Mouse (Mus musculus) neural tube, embryonic 15.5 days (tissue): Measurements from ENCODE around the gene Olfr1295. TPM values are rescaled to one million over a fixed set of nuclear protein-coding genes. Genes with fewer than 3 reads are reported as not detected.

ENCODE experiments used
- ATAC-seq: fragments of 200-750 bp; cut with Nextera tagmentation; 2 replicates; pipeline ENCODE4 v1.8.0; 2017; ENCODE audit warnings: mild to moderate bottlenecking, moderate TSS enrichment, moderate library complexity; ENCODE audit not compliant: low FRiP score
- H3K27ac ChIP-seq: fragments of 300-500 bp; sonication (generic); replicated peaks from 2 replicates; pipeline ENCODE4 v1.5.1; 2015; ENCODE audit warnings: mild to moderate bottlenecking, inconsistent platforms
- H3K27me3 ChIP-seq: fragments of 300-500 bp; sonication (generic); replicated peaks from 2 replicates; pipeline ENCODE4 v1.6.1; 2015; ENCODE audit warnings: inconsistent platforms
- H3K36me3 ChIP-seq: fragments of 300-500 bp; sonication (generic); 2 replicates; pipeline ENCODE4 v1.6.1; 2015; ENCODE audit warnings: inconsistent platforms
- H3K4me1 ChIP-seq: fragments of 300-500 bp; sonication (generic); 2 replicates; pipeline ENCODE4 v1.6.1; 2015; ENCODE audit warnings: inconsistent platforms
- H3K4me2 ChIP-seq: fragments of 300-500 bp; sonication (generic); 2 replicates; pipeline ENCODE4 v1.6.1; 2015; ENCODE audit warnings: inconsistent platforms, mild to moderate bottlenecking, moderate library complexity
- H3K4me3 ChIP-seq: fragments of 300-500 bp; sonication (generic); replicated peaks from 2 replicates; pipeline ENCODE4 v1.5.1; 2015; ENCODE audit warnings: mild to moderate bottlenecking, inconsistent platforms
- H3K9ac ChIP-seq: fragments of 300-500 bp; sonication (generic); replicated peaks from 2 replicates; pipeline ENCODE4 v1.6.1; 2015; ENCODE audit warnings: mild to moderate bottlenecking, inconsistent platforms
- H3K9me3 ChIP-seq: fragments of 300-500 bp; sonication (generic); replicated peaks from 2 replicates; pipeline ENCODE4 v1.6.1; 2016; ENCODE audit warnings: inconsistent platforms
- WGBS: fragments of 180-500 bp; shearing (Covaris S2); methylation state at CpG from one replicate; pipeline ENCODE4 v1.1.7; 2015; ENCODE audit warnings: mixed read lengths; 5-methylcytosine and 5-hydroxymethylcytosine counted together
- polyA plus RNA-seq: library from polyadenylated mRNA; unstranded; fragments of >200 nt; fragmentation: Nextera tagmentation; extraction: Ambion mirVana; gene quantifications from 2 replicates; pipeline ENCODE4 v1.2.1, GENCODE M21; 2015

Olfr1295 gene
- not detected in 2 replicates for polyA plus RNA-seq

GRCm38 (mm10) chr2:111569581-111569980 lies at the start of gene Olfr1295:
Olfr1295 (minus strand) TSS chr2:111569681.
- ATAC-seq, result no peak
- no peak within 1 kb of the TSS for H3K4me2 ChIP-seq
- H3K36me3 ChIP-seq, result no peaks in the 10 kb centered on the region
- no peak within 1 kb of the TSS for H3K27ac ChIP-seq
- H3K4me3 ChIP-seq, result no peak within 1 kb of the TSS
- H3K9me3 ChIP-seq, result 0 out of 2 replicates have a peak, but pooled peaks cover 2% of the 10 kb centered on the region
- H3K27me3 ChIP-seq, result no peaks in the 10 kb centered on the region
- no peaks in the 10 kb centered on the region for H3K4me1 ChIP-seq
- no peak within 1 kb of the TSS for H3K9ac ChIP-seq

GRCm38 (mm10) chr2:111540191-111540590 lies 29.3 kb downstream of the Olfr1295 start, which contains the start of gene Olfr1294:
Olfr1294 (minus strand) TSS chr2:111540291.
- Histone ChIP-seq H3K9ac (no peak within 1 kb of the TSS), H3K4me3 (no peak within 1 kb of the TSS), H3K27ac (no peak within 1 kb of the TSS), H3K9me3 (no peaks in the 10 kb centered on the region), H3K4me2 (no peak within 1 kb of the TSS), H3K27me3 (no peaks in the 10 kb centered on the region), H3K36me3 (no peaks in the 10 kb centered on the region), H3K4me1 (no peaks in the 10 kb centered on the region)
- ATAC-seq, result no peak
- WGBS, result 62% methylated on average over 1 of the region's 1 CpGs

- no peak within 1 kb of the TSS for H3K4me2 ChIP-seq
- no peaks in the 10 kb centered on the region for H3K27me3 ChIP-seq
- no peaks in the 10 kb centered on the region for H3K9me3 ChIP-seq
- no peak within 1 kb of the TSS for H3K9ac ChIP-seq
- WGBS, result 81% methylated on average over 1 of the region's 1 CpGs
- H3K4me1 ChIP-seq, result no peaks in the 10 kb centered on the region
- H3K36me3 ChIP-seq, result no peaks in the 10 kb centered on the region
- no peak within 1 kb of the TSS for H3K27ac ChIP-seq
- no peak within 1 kb of the TSS for H3K4me3 ChIP-seq
- ATAC-seq, result no peak
These were observed 44.6 kb downstream of the Olfr1295 start, which contains the start of gene Olfr1293-ps for GRCm38 (mm10) chr2:111524903-111525302. Olfr1293-ps (plus strand) TSS chr2:111525203.

GRCm38 (mm10) chr2:111517451-111517850 lies 52.0 kb downstream of the Olfr1295 start:
- Histone ChIP-seq H3K9ac (no peak overlapping the region), H3K9me3 (0 out of 2 replicates have a peak, but pooled peaks cover 3% of the 10 kb centered on the region), H3K36me3 (no peaks in the 10 kb centered on the region), H3K27ac (no peak overlapping the region), H3K27me3 (no peaks in the 10 kb centered on the region), H3K4me3 (no peak overlapping the region), H3K4me1 (no peaks in the 10 kb centered on the region), H3K4me2 (no peak overlapping the region)
- WGBS, result 90% methylated on average over 10 of the region's 10 CpGs
- no peak for ATAC-seq

Other genes starting within 250 kb of the Olfr1295 start
- not detected in 2 replicates for gene Olfr1281, start 243.2 kb downstream of the Olfr1295 start, polyA plus RNA-seq
- gene Olfr1282, start 233.6 kb downstream of the Olfr1295 start, polyA plus RNA-seq, result not detected in 2 replicates
- gene Olfr1283, start 202.9 kb downstream of the Olfr1295 start, polyA plus RNA-seq, result not detected in 2 replicates
- gene Olfr1284, start 194.2 kb downstream of the Olfr1295 start, polyA plus RNA-seq, result not detected in 2 replicates
- not detected in 2 replicates for gene Olfr1286, start 146.6 kb downstream of the Olfr1295 start, polyA plus RNA-seq
- not detected in 2 replicates for gene Olfr1287, start 120.5 kb downstream of the Olfr1295 start, polyA plus RNA-seq
- gene Olfr1288, start 95.6 kb downstream of the Olfr1295 start, polyA plus RNA-seq, result not detected in 2 replicates
- not detected in 2 replicates for gene Olfr1289, start 88.9 kb downstream of the Olfr1295 start, polyA plus RNA-seq
- not detected in 2 replicates for gene Olfr1290, start 75.9 kb downstream of the Olfr1295 start, polyA plus RNA-seq
- not detected in 2 replicates for gene Olfr1291-ps1, start 72.5 kb downstream of the Olfr1295 start, polyA plus RNA-seq
- not detected in 2 replicates for gene Olfr1293-ps, start 44.5 kb downstream of the Olfr1295 start, polyA plus RNA-seq
- gene Olfr1294, start 29.4 kb downstream of the Olfr1295 start, polyA plus RNA-seq, result not detected in 2 replicates
- not detected in 2 replicates for gene Olfr1297, start 56.8 kb upstream of the Olfr1295 start, polyA plus RNA-seq
- not detected in 2 replicates for gene Olfr1298, start 79.5 kb upstream of the Olfr1295 start, polyA plus RNA-seq
- gene Olfr1299, start 91.7 kb upstream of the Olfr1295 start, polyA plus RNA-seq, result not detected in 2 replicates
- not detected in 2 replicates for gene Olfr1301, start 181.3 kb upstream of the Olfr1295 start, polyA plus RNA-seq
- not detected in 2 replicates for gene Olfr1302, start 207.7 kb upstream of the Olfr1295 start, polyA plus RNA-seq